Mouse (Mus musculus) fat pad, adult 2 months (tissue): ENCODE measurements around the gene Glp2r.

Source experiments
- DNase-seq: peaks from one replicate; pipeline ENCODE4 v3.0.0-alpha.2; 2011; ENCODE audit warnings: low read depth, low spot score; ENCODE audit errors: extremely low read depth

The Glp2r gene

DNA sequence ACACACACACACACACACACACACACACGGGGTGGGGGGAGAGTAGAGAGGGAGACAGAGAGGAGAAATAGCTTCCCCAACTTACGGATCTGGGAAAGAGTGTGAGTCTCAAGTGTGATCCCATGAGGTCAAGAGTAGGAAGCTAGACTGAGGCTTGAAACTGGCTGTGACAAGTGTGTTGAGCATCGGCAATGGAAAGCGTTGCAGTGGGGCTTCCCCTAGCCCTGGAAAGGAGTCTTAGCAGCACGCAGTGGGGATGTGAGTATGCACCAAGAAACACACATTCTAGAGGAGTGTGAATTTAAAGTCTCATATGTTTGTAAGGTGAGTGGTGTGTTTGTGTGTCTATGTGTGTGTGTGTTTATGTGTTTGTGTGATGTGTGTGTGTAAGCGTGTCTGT lies 130.7 kb downstream of the Glp2r start:
- DNase-seq, result no peak

DNA sequence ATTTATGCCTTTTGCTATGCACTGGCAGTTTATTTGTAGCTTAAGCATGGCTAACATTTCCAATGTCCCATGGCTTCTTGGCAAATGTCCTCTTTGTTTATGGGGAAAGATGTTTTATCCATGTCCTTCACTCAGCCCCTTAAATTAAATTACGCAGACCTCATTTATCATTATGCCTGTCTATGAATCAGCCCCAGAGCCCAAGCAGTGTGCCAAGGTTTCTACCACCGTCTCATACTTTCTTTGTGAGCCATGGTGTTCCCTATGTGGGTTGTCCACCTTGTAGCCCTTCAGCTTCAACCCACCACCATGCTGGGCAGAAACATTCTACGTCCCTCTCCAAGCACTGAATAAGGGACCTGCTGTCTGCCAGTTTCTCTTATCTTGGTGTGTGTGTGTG lies 132.6 kb downstream of the Glp2r start:
- no peak for DNase-seq

DNA sequence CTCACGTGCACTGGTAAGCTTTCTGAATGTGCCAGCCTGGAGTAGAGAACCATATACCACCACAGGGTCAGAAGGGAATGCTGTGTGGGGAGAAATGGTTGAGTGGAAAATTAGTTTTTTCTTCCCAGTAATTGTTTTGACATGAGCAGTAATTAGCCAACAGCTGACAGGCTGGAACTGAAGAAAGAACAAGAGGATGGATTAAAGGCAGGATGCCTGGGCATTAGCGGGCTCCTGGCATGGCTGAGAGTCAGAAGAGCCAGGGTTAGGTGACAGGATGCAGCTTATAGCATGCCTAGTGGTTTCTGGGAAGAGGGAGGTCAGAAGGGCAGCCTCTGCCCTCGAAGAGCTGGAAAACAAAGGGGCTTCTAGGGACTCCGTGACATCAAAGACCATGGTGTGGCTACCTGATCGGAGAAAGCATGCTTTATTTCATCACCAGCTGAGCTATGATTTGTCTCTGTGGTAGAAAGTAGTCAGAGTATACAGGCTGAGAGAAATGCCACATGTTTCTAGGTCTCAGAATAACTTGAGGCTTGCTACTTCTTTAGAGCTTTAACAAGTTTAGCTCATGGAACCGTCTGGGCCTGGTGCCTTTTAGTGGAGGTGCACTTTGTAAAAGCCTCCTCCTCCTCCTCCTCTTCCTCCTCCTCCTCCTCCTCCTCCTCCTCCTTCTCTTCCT lies 133.9 kb downstream of the Glp2r start:
- no peak for DNase-seq

DNA sequence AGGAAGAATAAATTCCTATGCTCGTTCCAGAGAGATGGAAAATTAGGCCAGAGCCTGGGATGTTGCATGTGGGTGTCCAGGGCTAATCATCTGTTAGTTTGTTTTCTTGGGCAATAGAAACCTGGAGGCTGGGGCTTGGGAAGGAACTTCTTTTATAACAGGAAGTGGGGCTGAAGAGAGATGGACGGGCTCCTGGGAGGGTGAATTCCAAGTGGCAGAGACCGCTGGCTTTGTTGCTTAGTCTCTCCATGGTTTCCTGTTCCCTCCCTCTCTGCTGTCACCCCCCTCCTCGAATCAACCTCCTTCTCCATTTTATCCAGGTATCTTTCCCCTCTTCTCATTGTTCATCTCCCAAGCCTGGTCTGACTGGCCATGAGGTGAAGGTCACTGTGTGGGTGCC lies 134.8 kb downstream of the Glp2r start:
- DNase-seq, result no peak

DNA sequence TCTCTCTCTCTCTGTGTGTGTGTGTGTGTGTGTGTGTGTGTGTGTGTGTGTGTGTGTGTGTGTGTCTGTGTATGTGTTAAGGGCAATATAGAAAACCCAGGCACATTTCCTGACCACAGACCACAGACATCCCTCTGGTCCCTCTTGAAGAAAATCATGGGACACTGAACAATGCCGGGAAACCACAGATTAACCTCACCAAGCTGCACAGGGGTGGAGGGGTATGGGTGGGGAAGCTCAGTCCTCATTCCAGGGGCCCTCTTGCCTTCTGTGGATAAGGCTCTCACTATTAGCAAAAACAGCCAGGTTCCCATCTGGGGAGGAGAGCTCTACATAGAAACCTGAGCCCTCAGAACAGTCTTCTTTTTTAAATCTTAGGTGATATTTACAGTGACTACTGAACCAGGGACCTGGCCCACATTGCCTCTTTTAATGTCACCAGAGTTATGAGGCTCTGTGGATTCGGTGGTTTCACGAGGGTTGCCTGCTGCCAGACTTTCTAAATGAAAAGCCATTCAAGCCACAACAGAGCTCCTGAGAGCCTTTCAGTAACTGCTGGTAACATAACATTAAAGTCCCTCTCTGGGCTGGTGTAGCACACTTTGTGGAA lies 137.2 kb downstream of the Glp2r start:
- no peak for DNase-seq

DNA sequence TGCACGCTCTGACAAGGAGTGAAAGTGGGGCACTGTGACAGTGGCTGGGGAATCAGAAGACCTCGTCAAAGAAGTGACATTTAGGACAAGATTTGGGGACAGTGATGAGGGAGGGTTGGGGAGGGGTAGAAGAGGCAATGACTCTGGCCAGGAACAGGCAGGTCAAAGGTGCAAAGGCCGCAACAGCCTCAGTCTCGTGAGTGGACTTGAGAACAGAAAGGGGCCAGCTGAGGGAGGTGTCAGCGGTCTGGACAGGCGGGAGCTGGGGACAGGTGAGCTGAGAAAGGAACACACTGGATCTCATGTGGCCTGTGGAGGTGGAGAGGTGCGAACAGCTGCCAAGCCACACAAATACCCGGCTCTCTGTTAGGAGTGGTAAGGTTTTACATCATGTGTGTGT lies 138.0 kb downstream of the Glp2r start:
- no peak for DNase-seq

DNA sequence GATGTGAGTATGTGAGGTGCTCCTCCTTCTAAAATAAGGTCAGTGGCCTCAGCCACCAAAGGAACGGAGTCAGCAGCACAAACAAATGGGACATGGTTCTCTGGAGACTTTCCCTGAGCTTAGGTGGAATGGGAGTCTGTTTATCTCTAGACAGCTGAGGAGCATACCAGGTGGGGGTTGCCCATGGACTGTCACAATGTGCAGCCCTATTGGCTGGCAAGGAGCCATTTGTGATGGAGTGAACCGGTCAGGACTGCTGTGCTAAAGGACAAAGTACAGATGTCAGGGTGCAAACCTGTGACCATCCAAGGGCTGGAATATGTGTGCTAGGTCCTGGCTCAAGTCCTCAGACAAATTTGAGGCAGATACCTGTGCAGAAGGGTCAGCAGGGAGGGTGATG lies 142.4 kb downstream of the Glp2r start:
- DNase-seq, result no peak

DNA sequence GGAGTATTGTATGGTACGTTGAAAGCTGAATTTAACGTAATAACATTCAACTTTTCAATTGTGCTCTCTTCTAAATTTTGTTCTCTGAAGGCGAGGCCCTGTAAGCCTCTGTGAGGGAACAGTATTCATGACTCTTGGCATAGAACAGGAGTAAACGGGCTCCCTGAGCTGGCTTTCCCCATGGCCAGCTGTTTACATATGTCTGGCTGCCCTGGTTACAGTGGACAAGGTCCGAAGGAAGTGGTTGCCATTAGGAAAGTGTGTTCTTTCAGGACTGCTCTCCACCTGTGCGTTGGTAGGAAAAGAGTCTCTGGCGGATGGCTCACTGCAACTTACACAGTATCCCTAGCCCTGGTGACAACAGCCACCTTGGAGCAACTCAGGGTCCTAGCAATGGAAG lies 143.8 kb downstream of the Glp2r start:
- no peak for DNase-seq

DNA sequence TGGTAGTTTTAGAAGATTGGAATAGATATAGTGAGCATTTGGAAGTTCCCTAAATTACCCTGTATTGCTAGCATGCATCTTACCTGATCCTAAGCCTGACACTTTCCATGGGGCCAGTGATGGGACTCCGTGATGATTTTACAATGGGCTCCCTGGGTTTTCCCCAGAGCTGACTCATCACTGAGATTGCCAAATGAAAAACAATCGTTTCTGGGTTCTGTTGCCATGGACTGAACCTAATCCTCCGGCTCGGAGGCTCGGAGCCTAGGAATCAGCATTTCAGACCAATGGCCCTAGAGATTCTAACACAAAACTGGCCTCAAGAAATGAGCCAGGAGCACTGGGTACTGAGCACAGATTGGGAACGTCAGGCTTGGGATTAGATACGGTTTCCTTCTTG lies 148.6 kb downstream of the Glp2r start:
- DNase-seq, result no peak

DNA sequence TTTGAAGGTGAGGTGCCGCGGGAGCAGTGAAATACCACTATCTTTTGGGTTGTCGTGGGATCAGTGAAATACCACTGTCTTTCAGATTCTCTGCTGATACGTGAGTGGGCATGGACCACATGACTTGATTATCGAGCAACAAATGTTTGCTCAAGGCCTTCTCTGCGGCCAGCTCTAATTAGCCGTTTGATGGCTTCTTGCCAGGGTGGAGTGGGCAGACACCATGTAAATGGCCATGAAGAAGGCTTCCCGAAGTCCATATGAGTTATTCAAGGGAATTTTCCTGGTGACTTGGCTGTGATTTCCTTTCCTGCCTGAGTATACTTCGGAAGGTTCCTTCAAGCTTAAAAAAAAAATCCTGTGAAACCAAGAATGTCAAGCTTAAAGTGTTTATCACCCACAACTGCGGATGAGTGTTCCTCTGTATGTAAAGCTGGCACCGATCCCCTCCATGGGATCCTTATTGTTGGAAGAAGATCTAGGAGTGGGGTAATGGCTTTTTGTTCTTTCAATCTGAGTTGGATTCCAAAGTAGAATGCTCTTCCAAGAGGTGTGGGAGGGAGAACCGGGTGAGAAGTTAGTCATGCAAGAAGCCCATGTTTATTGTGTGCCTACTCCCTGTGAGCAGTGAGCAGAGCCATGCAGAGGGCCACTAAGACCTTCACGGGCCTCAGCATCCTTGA lies 154.3 kb downstream of the Glp2r start:
- peak; percentile 90 for DNase-seq

DNA sequence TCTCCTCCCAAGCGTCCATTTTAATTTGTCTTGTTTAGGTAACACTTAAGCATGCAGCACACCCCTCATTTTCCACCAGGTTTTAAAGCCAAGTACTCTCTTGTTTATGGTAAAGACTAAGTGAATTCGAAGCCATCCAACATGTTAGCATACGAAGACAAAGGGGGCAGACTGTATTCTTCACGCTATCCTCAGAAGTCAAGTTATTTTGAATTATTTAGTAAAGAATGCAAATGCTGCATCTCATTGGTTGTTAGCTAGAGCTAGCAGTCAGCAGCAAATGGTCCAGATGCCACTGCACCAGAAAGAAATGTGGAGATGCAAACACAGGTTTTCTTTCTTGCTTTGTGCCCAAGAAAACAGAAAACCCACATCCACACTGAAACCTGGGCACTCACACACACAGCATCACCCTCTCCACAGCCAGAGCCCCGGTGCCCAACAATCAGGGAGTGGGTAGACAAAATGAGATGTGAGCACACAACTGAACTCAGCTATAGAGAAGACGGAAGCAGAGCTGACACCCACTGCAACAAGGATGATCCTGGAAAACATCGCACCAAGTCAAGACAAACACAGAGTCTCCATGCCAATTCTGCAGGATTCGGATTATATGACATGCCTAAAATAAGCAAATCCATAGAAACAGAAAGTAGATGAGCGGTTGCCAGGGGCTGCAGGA lies 158.7 kb downstream of the Glp2r start:
- DNase-seq, result no peak
